Mouse (Mus musculus) heart, adult 8-10 months (tissue): Measurements from ENCODE around the gene Moxd2. TPM values are rescaled to one million over a fixed set of nuclear protein-coding genes. Genes with fewer than 3 reads are reported as not detected.

Experiments used
- DNase-seq: peaks from one replicate; pipeline ENCODE4 v3.0.0; 2022; ENCODE audit warnings: low spot score
- total RNA-seq, 4 experiments: library from RNA; stranded (reverse); gene quantifications; 2 replicates each; pipeline ENCODE4 v1.2.4; 2022

The Moxd2 gene
- total RNA-seq = not detected

DNA sequence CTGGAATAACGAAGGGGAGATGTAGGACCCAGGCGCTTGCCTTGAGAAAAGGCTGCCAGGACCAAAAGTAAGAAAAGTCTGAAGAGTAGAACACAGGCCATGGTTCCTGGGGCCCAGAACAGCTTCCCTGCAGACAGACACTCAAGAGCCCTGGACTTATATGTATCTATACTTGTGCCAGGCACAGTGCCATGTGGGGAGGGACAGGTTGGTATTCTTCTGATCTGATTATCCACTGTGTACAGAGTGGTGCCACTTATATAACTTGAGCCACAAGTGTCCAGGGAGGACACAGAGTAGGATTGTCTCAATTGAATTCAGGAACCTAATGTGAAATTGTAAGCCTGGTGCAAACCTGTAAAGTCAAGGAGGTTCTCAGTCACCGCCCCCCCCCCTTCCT, at the start of gene Moxd2:
Gene Moxd2, minus strand, starts transcription at position 101 of the 400 bp plus-strand sequence.
- DNase-seq = no peak

DNA sequence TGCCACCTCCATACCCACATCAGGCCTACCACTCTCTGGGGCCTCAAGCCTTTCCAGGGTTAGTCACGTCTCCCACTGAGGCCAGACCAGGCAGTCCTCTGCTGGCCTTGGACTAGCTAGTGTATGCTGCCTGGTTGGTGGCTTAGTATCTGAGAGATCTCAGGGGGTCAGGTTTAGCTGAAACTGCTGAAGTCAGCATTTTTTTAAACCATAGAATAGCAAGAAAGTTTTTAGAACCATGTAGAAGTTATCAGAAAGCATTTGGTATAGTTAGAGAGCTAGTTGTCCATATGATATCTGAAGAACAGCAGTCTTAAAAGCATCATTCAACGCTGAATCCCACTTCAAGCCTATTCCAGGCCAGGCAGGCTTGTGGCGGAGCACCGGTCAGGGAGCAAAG, 32.7 kb upstream of the Moxd2 start:
- DNase-seq = no peak

DNA sequence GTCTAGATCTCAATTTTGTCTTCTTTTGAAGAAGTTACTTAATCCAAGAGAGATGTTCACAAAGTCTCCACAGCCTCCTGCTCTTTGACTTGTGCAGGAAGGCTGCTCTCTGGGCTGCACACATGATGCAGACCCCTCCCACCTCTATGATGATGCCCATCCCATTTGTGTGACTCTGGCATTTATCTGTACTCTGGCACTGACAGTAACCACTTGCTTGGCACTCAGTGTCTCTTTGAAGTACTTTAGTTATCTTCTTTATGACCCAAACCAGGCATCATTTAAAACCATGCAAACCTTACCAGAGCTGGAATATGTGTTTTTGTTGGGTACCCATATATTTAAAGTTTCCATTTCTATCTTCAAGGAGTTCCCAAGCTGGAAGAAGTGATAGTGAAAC, 13.0 kb upstream of the Moxd2 start, which contains the start of gene Prss58:
Gene Prss58, minus strand, starts transcription at position 101 of the 400 bp plus-strand sequence.
- DNase-seq = no peak

DNA sequence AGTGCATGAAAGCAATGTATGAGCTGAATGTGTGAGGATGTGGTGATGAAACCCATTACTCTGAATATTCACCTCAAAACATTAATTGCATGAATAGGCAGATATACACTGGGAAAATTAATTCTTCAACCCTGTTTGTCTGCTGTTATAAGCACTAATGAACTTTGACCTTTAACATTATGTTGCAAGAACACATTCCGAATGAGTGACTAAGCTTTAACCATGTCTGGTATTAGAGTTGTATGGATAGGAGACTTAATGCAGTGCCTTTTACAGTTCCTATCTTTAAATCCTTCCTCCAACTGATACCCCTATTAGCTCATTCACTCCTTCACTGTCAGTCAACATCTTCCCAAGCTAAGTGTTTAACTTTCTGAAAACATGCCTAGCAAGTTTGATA, 7.4 kb upstream of the Moxd2 start:
- DNase-seq = no peak

DNA sequence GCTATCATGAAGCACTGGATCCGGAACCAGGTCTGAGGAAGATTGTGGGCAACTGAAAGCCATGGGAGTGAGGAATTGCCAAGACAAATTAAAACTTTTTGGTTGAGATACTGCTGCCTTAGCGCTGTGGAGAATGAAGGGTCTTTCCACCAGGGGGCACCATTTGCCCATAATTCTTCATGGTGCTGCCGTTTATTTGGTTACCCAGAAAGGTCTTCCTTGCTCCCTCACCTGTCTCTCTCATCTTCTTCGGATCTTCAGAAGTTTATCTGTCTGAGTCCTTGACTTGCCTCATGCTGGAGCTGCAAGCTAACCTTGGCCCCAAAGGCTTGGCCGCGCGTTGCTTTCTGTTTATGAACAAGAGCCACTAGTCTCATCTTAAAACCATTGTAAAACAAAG, 6.3 kb upstream of the Moxd2 start:
- peak; percentile 3 for DNase-seq

DNA sequence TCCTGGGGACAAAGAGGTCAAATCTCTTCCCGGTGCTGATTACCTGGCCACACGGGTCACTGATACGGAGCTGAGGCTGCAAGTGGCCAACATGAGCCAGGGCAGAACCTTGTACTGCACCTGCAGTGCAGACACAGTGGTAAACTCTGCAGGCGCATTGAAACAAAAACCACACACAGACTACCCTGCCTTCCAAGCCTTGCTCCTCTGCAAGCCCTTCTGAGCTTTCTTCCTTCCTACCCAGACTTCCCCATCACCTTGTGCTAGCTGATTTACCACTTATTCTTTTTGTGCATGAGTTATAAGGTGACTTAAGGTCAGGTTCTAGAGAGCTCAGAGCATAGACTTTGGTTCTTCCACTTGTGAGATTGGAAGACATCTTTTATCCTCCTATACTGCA, 4.5 kb upstream of the Moxd2 start:
- DNase-seq = no peak

DNA sequence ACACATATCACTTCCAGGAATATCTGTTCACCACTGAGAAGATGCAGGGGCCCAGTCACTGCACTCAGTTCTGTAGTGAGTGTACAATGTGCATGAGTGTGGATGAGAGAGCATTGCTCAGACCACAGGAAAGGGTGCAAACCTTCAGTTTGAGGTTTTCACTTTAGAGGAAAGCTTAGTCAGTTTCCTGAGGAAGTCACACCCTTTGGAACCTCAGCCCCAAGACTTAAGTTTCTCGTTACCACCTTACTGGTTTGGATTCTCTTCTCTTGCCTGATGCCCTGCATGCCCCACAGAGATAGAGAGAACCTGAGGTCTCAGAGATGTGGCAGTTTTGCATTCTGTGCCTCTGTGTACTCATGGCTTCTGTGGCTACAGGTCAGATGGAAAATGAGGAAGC, 3.7 kb upstream of the Moxd2 start:
- no peak for DNase-seq

DNA sequence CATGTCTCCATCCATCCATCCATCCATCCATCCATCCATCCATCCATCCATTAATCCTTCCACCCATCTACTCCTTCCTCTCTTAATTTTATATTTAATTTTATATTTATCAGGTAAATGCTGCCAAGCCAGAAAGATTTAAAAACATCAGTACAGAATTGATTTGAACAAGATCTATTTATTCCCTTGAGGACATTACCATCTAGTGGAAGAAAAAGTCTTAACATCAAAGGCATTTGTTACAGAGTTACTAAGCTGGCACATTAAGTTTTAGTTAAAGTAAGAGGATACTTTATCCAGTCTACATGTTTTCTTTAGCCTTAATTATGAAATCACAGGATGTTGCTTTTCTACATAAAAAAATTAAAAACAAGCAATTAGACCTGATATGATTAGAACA, 42.0 kb downstream of the Moxd2 start:
- no peak for DNase-seq

Other genes starting within 250 kb of the Moxd2 start
- not detected for gene Prss58, start 12.9 kb upstream of the Moxd2 start, total RNA-seq
- not detected for gene 1700074P13Rik, start 53.1 kb upstream of the Moxd2 start, total RNA-seq
- gene Gm4744, start 64.4 kb upstream of the Moxd2 start, total RNA-seq = not detected
- not detected for gene 1810009J06Rik, start 77.3 kb upstream of the Moxd2 start, total RNA-seq
- not detected for gene Gm2663, start 112.0 kb upstream of the Moxd2 start, total RNA-seq
- gene 2210010C04Rik, start 148.0 kb upstream of the Moxd2 start, total RNA-seq = not detected